8 mouse cellular contexts compared by ENCODE assay signal in the genomic region with DNA sequence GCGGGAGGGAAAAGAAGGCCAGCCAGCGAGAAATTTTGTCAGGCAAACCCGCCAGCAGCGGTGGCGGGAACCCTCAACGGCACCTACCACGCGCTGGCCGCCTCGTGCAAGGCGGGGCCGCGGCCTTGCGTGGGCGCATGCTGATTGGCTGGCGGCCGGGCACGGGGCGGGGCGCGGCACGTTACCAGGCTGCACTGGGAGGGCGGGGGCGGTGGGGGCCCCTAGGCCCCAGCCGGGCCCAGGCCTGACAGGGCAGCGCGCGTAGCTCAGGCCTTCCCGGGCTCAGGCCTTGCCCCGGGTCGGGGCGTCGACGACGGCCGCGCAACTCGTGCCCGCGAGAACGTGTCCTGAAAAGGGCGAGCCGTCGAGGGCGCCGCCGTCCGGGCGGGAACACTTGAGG. TPM values are rescaled to one million over a fixed set of nuclear protein-coding genes. Genes with fewer than 3 reads are reported as not detected.
DNase-seq lines count a peak whose midpoint lies in the region; ATAC-seq lines count a peak whose summit lies in the region.

No protein-coding gene starts in this region.

- no peak overlapping the region for H3K27ac ChIP-seq in kidney, embryonic 15.5 days
- H3K27ac ChIP-seq in embryonic facial prominence, embryonic 11.5 days (replicated peaks; ENCODE audit: low read depth, low read length): no peak overlapping the region
- no peak overlapping the region for H3K27ac ChIP-seq in hindbrain, embryonic 15.5 days (replicated peaks)
- no peak overlapping the region for H3K27ac ChIP-seq in midbrain, embryonic 16.5 days (ENCODE audit: low read length)

- peak overlapping the region; percentile 52 for H3K4me3 ChIP-seq in kidney, embryonic 15.5 days (replicated peaks)
- peak overlapping the region; percentile 37 for H3K4me3 ChIP-seq in embryonic facial prominence, embryonic 11.5 days (ENCODE audit: low read depth, low read length)
- peak overlapping the region; percentile 57 for H3K4me3 ChIP-seq in hindbrain, embryonic 15.5 days
- H3K4me3 ChIP-seq in midbrain, embryonic 16.5 days (ENCODE audit: low read depth, low read length): peak overlapping the region; percentile 56

- H3K4me1 ChIP-seq in kidney, embryonic 15.5 days: peaks cover 9% of the 10 kb centered on the region; the same call in 1 of the 2 replicates
- H3K4me1 ChIP-seq in embryonic facial prominence, embryonic 11.5 days (ENCODE audit: control insufficient read depth, insufficient read depth, low read length): no peaks in the 10 kb centered on the region
- peaks cover 10% of the 10 kb centered on the region for H3K4me1 ChIP-seq in hindbrain, embryonic 15.5 days (replicated peaks)
- H3K4me1 ChIP-seq in midbrain, embryonic 16.5 days (ENCODE audit: control insufficient read depth, insufficient read depth, low read length): peaks cover 5% of the 10 kb centered on the region

- DNase-seq in kidney, adult 9 months: no peak
- DNase-seq in embryonic facial prominence, embryonic 11.5 days (ENCODE audit: low spot score): no peak
- DNase-seq in urinary bladder, adult 2 months (ENCODE audit: low spot score): no peak
- no peak for DNase-seq in left cerebral cortex, adult 9 months (ENCODE audit: low spot score in 2 of 2)

- H3K4me2 ChIP-seq in kidney, embryonic 15.5 days: peak overlapping the region; percentile 73
- peak overlapping the region; percentile 36 for H3K4me2 ChIP-seq in embryonic facial prominence, embryonic 11.5 days (ENCODE audit: low read depth, low read length)
- H3K4me2 ChIP-seq in hindbrain, embryonic 15.5 days: peak overlapping the region; percentile 74
- peak overlapping the region; percentile 71; the same call in 1 of the 2 replicates for H3K4me2 ChIP-seq in midbrain, embryonic 16.5 days (ENCODE audit: low read length)

- H3K36me3 ChIP-seq in kidney, embryonic 15.5 days: no peaks in the 10 kb centered on the region
- H3K36me3 ChIP-seq in embryonic facial prominence, embryonic 11.5 days (replicated peaks; ENCODE audit: control insufficient read depth, insufficient read depth, low read depth, low read length): no peaks in the 10 kb centered on the region
- H3K36me3 ChIP-seq in hindbrain, embryonic 15.5 days: no peaks in the 10 kb centered on the region
- no peaks in the 10 kb centered on the region for H3K36me3 ChIP-seq in midbrain, embryonic 16.5 days (ENCODE audit: control insufficient read depth, insufficient read depth, low read length)

- peaks cover 33% of the 10 kb centered on the region for H3K27me3 ChIP-seq in kidney, embryonic 15.5 days
- H3K27me3 ChIP-seq in embryonic facial prominence, embryonic 11.5 days (ENCODE audit: control insufficient read depth, insufficient read depth, low read length): peaks cover 19% of the 10 kb centered on the region
- peaks cover 20% of the 10 kb centered on the region for H3K27me3 ChIP-seq in hindbrain, embryonic 15.5 days
- peaks cover 15% of the 10 kb centered on the region for H3K27me3 ChIP-seq in midbrain, embryonic 16.5 days (ENCODE audit: control insufficient read depth, insufficient read depth, low read depth, low read length)

- peak; percentile 70 for ATAC-seq in kidney, embryonic 15.5 days (replicated peaks; ENCODE audit: low FRiP score)
- peak; percentile 62 for ATAC-seq in embryonic facial prominence, embryonic 11.5 days (replicated peaks; ENCODE audit: insufficient number of reproducible peaks, low FRiP score, low TSS enrichment, low read depth)
- peak; percentile 69 for ATAC-seq in hindbrain, embryonic 15.5 days (ENCODE audit: low FRiP score, low read depth)
- peak; percentile 47; the same call in 1 of the 2 replicates for ATAC-seq in midbrain, embryonic 16.5 days
- no peak for ATAC-seq in cerebellum, adult (ENCODE audit: insufficient number of reproducible peaks, low FRiP score, low TSS enrichment)

- peaks cover 5% of the 10 kb centered on the region; the same call in 1 of the 2 replicates for H3K9me3 ChIP-seq in kidney, embryonic 15.5 days (replicated peaks)
- peaks cover 3% of the 10 kb centered on the region for H3K9me3 ChIP-seq in embryonic facial prominence, embryonic 11.5 days (replicated peaks; ENCODE audit: control insufficient read depth, low read length)
- no peaks in the 10 kb centered on the region for H3K9me3 ChIP-seq in hindbrain, embryonic 15.5 days
- peaks cover 6% of the 10 kb centered on the region; the same call in 1 of the 2 replicates for H3K9me3 ChIP-seq in midbrain, embryonic 16.5 days (replicated peaks; ENCODE audit: control insufficient read depth, low read length, poor library complexity, severe bottlenecking)

- 47% methylated on average over 47 of the region's 49 CpGs for WGBS in kidney, embryonic 15.5 days
- 49% methylated on average over 45 of the region's 49 CpGs for WGBS in embryonic facial prominence, embryonic 11.5 days
- WGBS in hindbrain, embryonic 15.5 days: 50% methylated on average over 48 of the region's 49 CpGs
- 53% methylated on average over 28 of the region's 49 CpGs for WGBS in midbrain, embryonic 16.5 days

- no peak overlapping the region for H3K9ac ChIP-seq in kidney, embryonic 15.5 days
- H3K9ac ChIP-seq in embryonic facial prominence, embryonic 11.5 days (replicated peaks; ENCODE audit: low read length): no peak overlapping the region
- no peak overlapping the region for H3K9ac ChIP-seq in hindbrain, embryonic 15.5 days
- no peak overlapping the region for H3K9ac ChIP-seq in midbrain, embryonic 16.5 days (ENCODE audit: low read depth, low read length)

RNA-seq across cellular contexts. Expression of a gene that starts 0.6 kb away (rescaled TPM):
- 0.30 TPM in 1 of 2 replicates, not detected in the other for polyA plus RNA-seq in kidney, embryonic 15.5 days (2015; fragmentation: Nextera tagmentation; extraction: Ambion mirVana)
- polyA plus RNA-seq in embryonic facial prominence, embryonic 11.5 days (2014; fragmentation: Nextera tagmentation; extraction: Ambion mirVana): 0.21 and 0.31 TPM in 2 replicates
- polyA plus RNA-seq in hindbrain, embryonic 15.5 days (2015; fragmentation: Nextera tagmentation; extraction: Ambion mirVana): 0.22 TPM in 1 of 2 replicates, not detected in the other
- 0.53 TPM in 1 of 2 replicates, not detected in the other for polyA plus RNA-seq in midbrain, embryonic 16.5 days (2015; fragmentation: Nextera tagmentation; extraction: Ambion mirVana)
- 0.07 TPM in 1 of 2 replicates, not detected in the other for polyA plus RNA-seq in urinary bladder, adult 2 months (2012; rRNA removed)

RNA-seq across cellular contexts. Expression of a gene that starts 43.1 kb away (rescaled TPM):
- 4.8 and 5.5 TPM in 2 replicates for polyA plus RNA-seq in kidney, embryonic 15.5 days (2015; fragmentation: Nextera tagmentation; extraction: Ambion mirVana)
- polyA plus RNA-seq in embryonic facial prominence, embryonic 11.5 days (2014; fragmentation: Nextera tagmentation; extraction: Ambion mirVana): 1.0 and 1.2 TPM in 2 replicates
- polyA plus RNA-seq in hindbrain, embryonic 15.5 days (2015; fragmentation: Nextera tagmentation; extraction: Ambion mirVana): 4.0 and 4.5 TPM in 2 replicates
- 4.1 and 4.4 TPM in 2 replicates for polyA plus RNA-seq in midbrain, embryonic 16.5 days (2015; fragmentation: Nextera tagmentation; extraction: Ambion mirVana)
- polyA plus RNA-seq in urinary bladder, adult 2 months (2012; rRNA removed): 6.7 and 9.2 TPM in 2 replicates
